Mouse (Mus musculus) retina, postnatal 1 day (tissue): ENCODE measurements around the gene 6430628N08Rik.

Experiments
- DNase-seq: peaks from one replicate; pipeline ENCODE4 v3.0.0-alpha.2; 2012

6430628N08Rik gene

GRCm38 (mm10) chr4:115940681-115941080 is 50.2 kb downstream of the 6430628N08Rik start:
- DNase-seq, result no peak

- peak; percentile 55 for DNase-seq
Measured at GRCm38 (mm10) chr4:115941242-115941820, 50.9 kb downstream of the 6430628N08Rik start.

- DNase-seq, result no peak
Measured at GRCm38 (mm10) chr4:115943669-115944314, 53.3 kb downstream of the 6430628N08Rik start.
